Mouse (Mus musculus) cerebellum, adult 2 months (tissue): ENCODE data around the gene Mb21d2.

Experiments used
- CTCF ChIP-seq: fragments of 200-500 bp; IDR thresholded peaks from 2 replicates; pipeline ENCODE4 v1.5.1; 2011; ENCODE audit warnings: low read depth, mild to moderate bottlenecking, control low read depth, low read length, moderate library complexity, borderline replicate concordance; ENCODE audit not compliant: insufficient read depth
- POLR2A ChIP-seq: fragments of 200-500 bp; IDR thresholded peaks from 2 replicates; pipeline ENCODE4 v1.6.1; 2011; ENCODE audit warnings: low read length, control low read depth, borderline replicate concordance; ENCODE audit not compliant: insufficient read depth

GRCm38 (mm10) chr16:28886201-28886745 lies 43.2 kb downstream of the Mb21d2 start:
- TF ChIP-seq POLR2A (no peak), CTCF (no peak)
